Mouse (Mus musculus) CH12.LX (cell line): ENCODE measurements around the gene Camta1. TPM values are rescaled to one million over a fixed set of nuclear protein-coding genes. Genes with fewer than 3 reads are reported as not detected.

Source experiments
- DNase-seq: peaks from one replicate; pipeline ENCODE4 v3.0.0-alpha.2; 2013; ENCODE audit errors: extremely low read depth
- H3K27ac ChIP-seq: 2 replicates; pipeline ENCODE4 v1.5.1; 2012; ENCODE audit warnings: low read depth, mild to moderate bottlenecking, control low read depth, moderate library complexity; ENCODE audit not compliant: insufficient read depth
- H3K27me3 ChIP-seq: replicated peaks from 2 replicates; pipeline ENCODE3; 2012; ENCODE audit warnings: inconsistent platforms
- H3K36me3 ChIP-seq, 2 experiments: replicated peaks in 1 of 2; 2 replicates each; pipeline versions ENCODE3 to v1.6.1; 2012; ENCODE audit warnings: inconsistent platforms in 1 of 2, low read length in 1 of 2, mild to moderate bottlenecking in 1 of 2, mixed read lengths in 1 of 2, moderate library complexity in 1 of 2; ENCODE audit not compliant: control insufficient read depth in 1 of 2, insufficient read depth in 1 of 2
- H3K4me1 ChIP-seq, 2 experiments: 2 replicates each; pipeline ENCODE4 v1.6.1; 2012; ENCODE audit warnings: inconsistent platforms in 1 of 2, moderate library complexity in 1 of 2; ENCODE audit not compliant: insufficient read depth in 2 of 2, control insufficient read depth in 1 of 2
- H3K4me2 ChIP-seq: 2 replicates; pipeline ENCODE4 v1.6.1; 2012; ENCODE audit warnings: low read depth, mild to moderate bottlenecking, control low read depth; ENCODE audit not compliant: poor library complexity, insufficient read depth, severe bottlenecking
- H3K4me3 ChIP-seq, 3 experiments: fragments of 150-350 bp in 1 of 3; sonication (generic) in 1 of 3; replicated peaks in 1 of 3; 2 replicates each; pipeline versions ENCODE3 to v1.5.1; 2011 to 2012; ENCODE audit warnings: low read depth in 2 of 3, low read length in 2 of 3, mild to moderate bottlenecking in 2 of 3, moderate library complexity in 2 of 3, control low read depth in 1 of 3, improper control_type of control experiment in 1 of 3, inconsistent platforms in 1 of 3, mixed read lengths in 1 of 3; ENCODE audit not compliant: poor library complexity in 1 of 3
- H3K79me2 ChIP-seq: replicated peaks from 2 replicates; pipeline ENCODE4 v1.6.1; 2012; ENCODE audit warnings: mild to moderate bottlenecking, moderate library complexity; ENCODE audit not compliant: control insufficient read depth, poor library complexity, insufficient read depth, severe bottlenecking; ENCODE audit errors: extremely low read depth
- H3K9ac ChIP-seq: 2 replicates; pipeline ENCODE4 v1.6.1; 2012; ENCODE audit warnings: low read depth, mild to moderate bottlenecking, control low read depth, moderate library complexity; ENCODE audit not compliant: insufficient read depth
- H3K9me3 ChIP-seq: replicated peaks from 2 replicates; pipeline ENCODE3; 2012; ENCODE audit warnings: low read length, inconsistent platforms, mixed read lengths
- CTCF ChIP-seq, 2 experiments: IDR thresholded peaks in 1 of 2; conservative IDR thresholded peaks in 1 of 2; 2 replicates each; pipeline ENCODE4 v1.5.1; 2011 to 2012; ENCODE audit warnings: low read depth in 2 of 2, low read length in 2 of 2, improper control_type of control experiment in 1 of 2, inconsistent platforms in 1 of 2, mild to moderate bottlenecking in 1 of 2, moderate library complexity in 1 of 2
- EP300 ChIP-seq: IDR thresholded peaks from 2 replicates; pipeline ENCODE4 v1.6.1; 2011; ENCODE audit warnings: low read length, improper control_type of control experiment
- GABPA ChIP-seq: IDR thresholded peaks from 2 replicates; pipeline ENCODE4 v1.6.1; 2012; ENCODE audit warnings: low read depth, low read length, improper control_type of control experiment, inconsistent platforms; ENCODE audit not compliant: insufficient replicate concordance
- HCFC1 ChIP-seq: IDR thresholded peaks from 2 replicates; pipeline ENCODE4 v1.6.1; 2012; ENCODE audit warnings: low read depth, mild to moderate bottlenecking, inconsistent platforms, low read length, improper control_type of control experiment
- IRF4 ChIP-seq: IDR thresholded peaks from 2 replicates; pipeline ENCODE4 v1.6.1; 2014; ENCODE audit warnings: low read depth, mild to moderate bottlenecking, inconsistent platforms, low read length, improper control_type of control experiment
- JUND ChIP-seq: conservative IDR thresholded peaks from 2 replicates; pipeline ENCODE4 v1.6.1; 2011; ENCODE audit warnings: low read depth, low read length, improper control_type of control experiment
- MAX ChIP-seq: IDR thresholded peaks from 2 replicates; pipeline ENCODE4 v1.6.1; 2011; ENCODE audit warnings: low read length, improper control_type of control experiment
- MAZ ChIP-seq: IDR thresholded peaks from 2 replicates; pipeline ENCODE4 v1.6.1; 2012; ENCODE audit warnings: low read depth, mild to moderate bottlenecking, inconsistent platforms, low read length, improper control_type of control experiment, moderate library complexity
- NELFE ChIP-seq: IDR thresholded peaks from 2 replicates; pipeline ENCODE4 v1.6.1; 2011; ENCODE audit warnings: low read depth, low read length, improper control_type of control experiment
- NRF1 ChIP-seq: IDR thresholded peaks from 2 replicates; pipeline ENCODE4 v1.6.1; 2014; ENCODE audit warnings: low read depth, mild to moderate bottlenecking, inconsistent platforms, low read length, improper control_type of control experiment, moderate library complexity
- POLR2AphosphoS2 ChIP-seq: IDR thresholded peaks from 2 replicates; pipeline ENCODE4 v1.6.1; 2011; ENCODE audit warnings: low read depth, low read length, improper control_type of control experiment
- RAD21 ChIP-seq: IDR thresholded peaks from 2 replicates; pipeline ENCODE4 v1.6.1; 2011; ENCODE audit warnings: low read depth, mild to moderate bottlenecking, low read length, improper control_type of control experiment, moderate library complexity
- SMC3 ChIP-seq: IDR thresholded peaks from 2 replicates; pipeline ENCODE4 v1.6.1; 2011; ENCODE audit warnings: low read depth, low read length, improper control_type of control experiment
- TBP ChIP-seq: conservative IDR thresholded peaks from 2 replicates; pipeline ENCODE4 v1.6.1; 2011; ENCODE audit warnings: low read depth, low read length, improper control_type of control experiment
- UBTF ChIP-seq: IDR thresholded peaks from 2 replicates; pipeline ENCODE4 v1.6.1; 2012; ENCODE audit warnings: low read depth, mild to moderate bottlenecking, inconsistent platforms, low read length, improper control_type of control experiment, moderate library complexity
- USF1 ChIP-seq: IDR thresholded peaks from 2 replicates; pipeline ENCODE4 v1.6.1; 2014; ENCODE audit warnings: low read depth, mild to moderate bottlenecking, inconsistent platforms, low read length, improper control_type of control experiment
- USF2 ChIP-seq: conservative IDR thresholded peaks from 2 replicates; pipeline ENCODE4 v1.6.1; 2011; ENCODE audit warnings: low read depth, low read length, improper control_type of control experiment
- ZNF384 ChIP-seq: IDR thresholded peaks from 2 replicates; pipeline ENCODE4 v1.6.1; 2012; ENCODE audit warnings: low read depth, low read length, improper control_type of control experiment, inconsistent platforms
- dilution Hi-C: fragments of 300-500 bp; cut with MboI; formaldehyde crosslinking; loops from 2 replicates; pipeline ENCODE4 v1.14.3; 2020; ENCODE audit warnings: low sequenced_read_pairs; ENCODE audit not compliant: extremely low pct_unique_long_range_greater_than_20kb, extremely low pct_ligation_motif_present
- in situ Hi-C: fragments of 300-500 bp; cut with MboI; formaldehyde crosslinking; loops from 3 replicates; pipeline ENCODE4 v1.14.3; 2019; ENCODE audit warnings: low sequenced_read_pairs, low pct_ligation_motif_present, low pct_unique_long_range_greater_than_20kb, mixed read lengths
- polyA plus RNA-seq: library from polyadenylated mRNA; unstranded; fragments of >175 nt; gene quantifications from 2 replicates; pipeline ENCODE4 v1.2.1, GENCODE M21; 2012; ENCODE audit warnings: low read depth; ENCODE audit not compliant: insufficient read length
- total RNA-seq, 2 experiments: library from RNA; depleted of rRNA; stranded (reverse); fragments of 300-350 nt in 1 of 2; fragments of >200 nt in 1 of 2; gene quantifications; 2 replicates each; pipeline ENCODE4 v1.2.3; 2012 to 2014

Camta1 gene
- total and polyA plus RNA-seq, 3 experiments: 9.9 to 32.5 (median 15.3) TPM

- dilution Hi-C loops: no loop called here
- no peak overlapping the region for H3K9ac ChIP-seq
- H3K4me3 ChIP-seq: no peak overlapping the region
- H3K79me2 ChIP-seq: no peaks in the 10 kb centered on the region
- DNase-seq: no peak
- no peaks in the 10 kb centered on the region for H3K27me3 ChIP-seq
- H3K27ac ChIP-seq: no peak overlapping the region
- no peaks in the 10 kb centered on the region for H3K9me3 ChIP-seq
- TF ChIP-seq EP300 (no peak), HCFC1 (no peak), UBTF (no peak), USF2 (no peak), POLR2AphosphoS2 (no peak), NRF1 (no peak), ZNF384 (no peak), CTCF (conservative IDR thresholded peaks at IDR 0.05 in 1 of 2, IDR thresholded peaks at IDR 0.05 in 1 of 2; ENCODE audit: low read depth in 2 of 2, low read length in 2 of 2) (no peak), USF1 (no peak), IRF4 (no peak)
- TF ChIP-seq, all 38 proteins: peak for 0
- in situ Hi-C loops: loop anchor here (25.0 kb wide), 1 partner anchor 110 kb away; no protein-coding TSS in a partner anchor
- Histone ChIP-seq H3K4me1 (peaks cover 0 to 6% of the 10 kb centered on the region in 2 experiments; a peak in 1 of 4 replicates), H3K4me2 (no peak overlapping the region), H3K36me3 (peaks cover 0 to 25% of the 10 kb centered on the region in 2 experiments)
These were observed 84.2 kb downstream of the Camta1 start for GRCm38 (mm10) chr4:151777451-151777850.

- Histone ChIP-seq H3K4me1 (no peaks in the 10 kb centered on the region), H3K27me3 (no peaks in the 10 kb centered on the region), H3K79me2 (no peaks in the 10 kb centered on the region), H3K9me3 (no peaks in the 10 kb centered on the region), H3K4me3 (no peak overlapping the region), H3K27ac (no peak overlapping the region), H3K9ac (no peak overlapping the region), H3K36me3 (peaks cover 0 to 21% of the 10 kb centered on the region in 2 experiments), H3K4me2 (no peak overlapping the region)
- no peak for DNase-seq
- in situ Hi-C loops: loop anchor here (25.0 kb wide), 1 partner anchor 112 kb away; no protein-coding TSS in a partner anchor
- TF ChIP-seq JUND (no peak), MAX (no peak), NELFE (no peak), GABPA (no peak), MAZ (no peak), SMC3 (no peak), TBP (no peak), RAD21 (no peak)
- dilution Hi-C loops: no loop called here
These were observed 86.2 kb downstream of the Camta1 start for GRCm38 (mm10) chr4:151775441-151775840.
